Comparison of ENCODE assay signal across 25 mouse cellular contexts in the genomic region with DNA sequence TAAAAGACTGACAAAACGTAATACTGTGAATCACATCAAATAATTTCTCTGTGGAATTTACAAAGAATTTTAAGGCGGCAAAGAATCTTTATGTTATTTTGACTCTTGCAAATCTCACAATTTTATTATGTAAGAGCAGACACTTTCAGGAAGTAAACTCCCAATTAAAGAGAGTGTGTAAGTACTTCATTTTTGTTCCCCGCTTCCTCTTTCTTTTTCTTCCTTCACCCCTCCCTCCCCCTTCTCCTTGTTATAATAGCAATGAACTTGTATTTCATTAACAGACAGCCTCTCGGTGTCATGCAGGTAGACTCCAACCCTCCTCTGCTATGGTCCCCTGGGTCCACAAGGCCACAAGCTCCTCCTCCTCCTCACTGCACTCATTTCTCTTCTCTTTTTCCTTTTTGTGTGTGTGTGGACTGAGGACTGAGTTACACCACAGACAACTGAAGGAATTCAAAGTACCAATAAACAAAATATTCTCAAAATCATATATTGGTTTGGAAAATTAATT. TPM values are rescaled to one million over a fixed set of nuclear protein-coding genes. Genes with fewer than 3 reads are reported as not detected.
DNase-seq lines count a peak whose midpoint lies in the region; ATAC-seq and TF ChIP-seq lines count a peak whose summit lies in the region.
"Had no signal": no experiment of that assay in that cellular context is flagged by ENCODE, and none has a peak within 500 bp of the region (broad histone marks: within the 10 kb centered on the region; RNA-seq: fewer than 3 reads in every experiment).

No protein-coding gene starts in this region.

- TF ChIP-seq EP300 in MEL (IDR thresholded peaks at IDR 0.05; ENCODE audit: low read depth in 1 of 2, low read length in 2 of 2) = no peak

- H3K27ac ChIP-seq in spleen, adult 2 months (ENCODE audit: insufficient read depth, low read length) = no peak overlapping the region
- no peak overlapping the region for H3K27ac ChIP-seq in MEL (ENCODE audit: control insufficient read depth, low read depth, low read length)
- H3K27ac ChIP-seq in intestine, postnatal 0 days (ENCODE audit: low read depth, low read length) = no peak overlapping the region
- no peak overlapping the region for H3K27ac ChIP-seq in layer of hippocampus, adult 2 months
- H3K27ac ChIP-seq: forebrain, embryonic 10.5 days; heart, adult 2 months; limb, embryonic 15.5 days; liver, embryonic 15.5 days; midbrain, embryonic 10.5 days; stomach, embryonic 15.5 days had no signal

- peak overlapping the region; percentile 36; the same call in 1 of the 2 replicates for H3K9ac ChIP-seq in MEL (ENCODE audit: control insufficient read depth, low read depth, low read length, poor library complexity, severe bottlenecking)
- H3K9ac ChIP-seq in intestine, postnatal 0 days (ENCODE audit: low read depth, low read length) = no peak overlapping the region
- H3K9ac ChIP-seq: limb, embryonic 15.5 days; liver, embryonic 15.5 days; stomach, embryonic 15.5 days had no signal

- no peaks in the 10 kb centered on the region; the same call in 1 of the 2 replicates for H3K36me3 ChIP-seq in spleen, adult 2 months (ENCODE audit: control insufficient read depth, insufficient read depth, low read length)
- H3K36me3 ChIP-seq in MEL (ENCODE audit: control insufficient read depth in 1 of 2, insufficient read depth in 2 of 2, low read length in 2 of 2) = peaks cover 0 to 5% of the 10 kb centered on the region in 2 experiments; a peak in 1 of 4 replicates
- no peaks in the 10 kb centered on the region for H3K36me3 ChIP-seq in intestine, postnatal 0 days (ENCODE audit: control insufficient read depth, insufficient read depth)
- H3K36me3 ChIP-seq in splenic B cell, adult 2 months (ENCODE audit: control insufficient read depth, insufficient read depth, low read length, poor library complexity, severe bottlenecking) = no peaks in the 10 kb centered on the region
- H3K36me3 ChIP-seq: forebrain, embryonic 10.5 days; limb, embryonic 15.5 days; liver, embryonic 15.5 days; midbrain, embryonic 10.5 days; stomach, embryonic 15.5 days had no signal

- intact Hi-C loops in heart, postnatal 25 days (cut with DNase I) = no loop called here

- no peaks in the 10 kb centered on the region; the same call in none of the 2 replicates for H3K4me1 ChIP-seq in spleen, adult 2 months (ENCODE audit: control insufficient read depth, insufficient read depth, insufficient read length)
- peaks cover 2% of the 10 kb centered on the region in 2 experiments for H3K4me1 ChIP-seq in MEL (ENCODE audit: control insufficient read depth in 1 of 2, insufficient read depth in 2 of 2, low read length in 2 of 2)
- H3K4me1 ChIP-seq in intestine, postnatal 0 days (replicated peaks; ENCODE audit: control insufficient read depth, insufficient read depth, low read length) = no peaks in the 10 kb centered on the region
- H3K4me1 ChIP-seq: forebrain, embryonic 10.5 days; limb, embryonic 15.5 days; liver, embryonic 15.5 days; midbrain, embryonic 10.5 days; stomach, embryonic 15.5 days had no signal

- H3K79me2 ChIP-seq in MEL (ENCODE audit: control insufficient read depth, insufficient read depth, low read length, poor library complexity) = no peaks in the 10 kb centered on the region

- no peaks in the 10 kb centered on the region for H3K27me3 ChIP-seq in spleen, adult 2 months (ENCODE audit: control insufficient read depth, insufficient read depth, low read length)
- no peaks in the 10 kb centered on the region for H3K27me3 ChIP-seq in MEL (ENCODE audit: control insufficient read depth in 1 of 2, insufficient read depth in 2 of 2, low read length in 2 of 2)
- no peaks in the 10 kb centered on the region for H3K27me3 ChIP-seq in intestine, postnatal 0 days (replicated peaks; ENCODE audit: control insufficient read depth, insufficient read depth, low read length)
- no peaks in the 10 kb centered on the region for H3K27me3 ChIP-seq in splenic B cell, adult 2 months (ENCODE audit: control insufficient read depth, insufficient read depth, low read length, poor library complexity, severe bottlenecking)
- H3K27me3 ChIP-seq: limb, embryonic 15.5 days; liver, embryonic 15.5 days; Patski; stomach, embryonic 15.5 days had no signal

- H3K4me2 ChIP-seq in intestine, postnatal 0 days (replicated peaks; ENCODE audit: low read depth) = 0 out of 2 replicates have a peak overlapping the region, but pooled peaks have one; percentile 3
- H3K4me2 ChIP-seq: limb, embryonic 15.5 days; liver, embryonic 15.5 days; stomach, embryonic 15.5 days had no signal

- no peak for TF ChIP-seq POLR2A in spleen, adult 2 months (IDR thresholded peaks at IDR 0.05; ENCODE audit: low read depth, low read length)
- TF ChIP-seq POLR2A in MEL (IDR thresholded peaks at IDR 0.05; ENCODE audit: control insufficient read depth in 1 of 2, insufficient read depth in 1 of 2, low read depth in 1 of 2, low read length in 2 of 2, poor library complexity in 1 of 2) = no peak

- no peaks in the 10 kb centered on the region for H3K9me3 ChIP-seq in MEL (replicated peaks; ENCODE audit: insufficient read depth, low read length)
- no peaks in the 10 kb centered on the region for H3K9me3 ChIP-seq in intestine, postnatal 0 days (ENCODE audit: control insufficient read depth)
- H3K9me3 ChIP-seq: forebrain, embryonic 10.5 days; limb, embryonic 15.5 days; liver, embryonic 15.5 days; midbrain, embryonic 10.5 days; stomach, embryonic 15.5 days had no signal

- H3K4me3 ChIP-seq in spleen, adult 2 months (ENCODE audit: extremely low read depth, insufficient read depth, insufficient read length) = no peak overlapping the region
- H3K4me3 ChIP-seq in MEL (ENCODE audit: control insufficient read depth in 1 of 2, insufficient read depth in 1 of 2, low read depth in 2 of 2, low read length in 2 of 2) = 0 out of 4 replicates have a peak overlapping the region, but pooled peaks of 1 of the 2 experiments have one; percentile 37
- no peak overlapping the region for H3K4me3 ChIP-seq in intestine, postnatal 0 days (ENCODE audit: low read depth, low read length)
- no peak overlapping the region for H3K4me3 ChIP-seq in layer of hippocampus, adult 2 months
- H3K4me3 ChIP-seq: forebrain, embryonic 10.5 days; heart, adult 2 months; limb, embryonic 15.5 days; liver, embryonic 15.5 days; midbrain, embryonic 10.5 days; stomach, embryonic 15.5 days had no signal

- peak; percentile 73 for ATAC-seq in intestine, postnatal 0 days
- ATAC-seq: forebrain, embryonic 16.5 days; hindbrain, embryonic 16.5 days; midbrain, embryonic 16.5 days; Patski had no signal

- TF ChIP-seq RAD21 in MEL (IDR thresholded peaks at IDR 0.05; ENCODE audit: low read depth, low read length) = no peak

- WGBS in spleen, adult 2 months = 43% methylated on average over 4 of the region's 4 CpGs
- 70% methylated on average over 4 of the region's 4 CpGs for WGBS in intestine, postnatal 0 days

- DNase-seq in spleen, adult 2 months (ENCODE audit: low read depth in 1 of 2, low spot score in 2 of 2) = peak; percentile 12 to 31
- DNase-seq in spleen, postnatal 14 days (ENCODE audit: low spot score in 2 of 2) = no peak
- DNase-seq in MEL (ENCODE audit: low read depth, low spot score) = peak; percentile 41
- DNase-seq in splenic B cell, adult 2 months (ENCODE audit: low read depth, low spot score) = peak; percentile 71
- DNase-seq in heart, postnatal 25 days (ENCODE audit: low spot score) = no peak
- DNase-seq in layer of hippocampus, adult 2 months (ENCODE audit: low spot score in 2 of 2) = no peak
- DNase-seq: adrenal gland, adult 2 months; cerebellum, adult 11-12 months; cerebellum, postnatal 10 days; gastrocnemius, postnatal 14 days; heart, adult 2 months; heart, postnatal 36 days; kidney, adult 11 months; kidney, postnatal 10 days; left cerebral cortex, postnatal 4 days had no signal

- no peak for TF ChIP-seq CTCF in spleen, adult 2 months (IDR thresholded peaks at IDR 0.05; ENCODE audit: extremely low read depth, insufficient read depth, insufficient read length, insufficient replicate concordance)
- no peak for TF ChIP-seq CTCF in MEL (IDR thresholded peaks at IDR 0.05 in 2 of 3, conservative IDR thresholded peaks at IDR 0.05 in 1 of 3; ENCODE audit: control insufficient read depth in 1 of 3, insufficient read depth in 1 of 3, low read depth in 2 of 3, low read length in 3 of 3, poor library complexity in 1 of 3, severe bottlenecking in 1 of 3)
- no peak for TF ChIP-seq CTCF in intestine, postnatal 0 days (IDR thresholded peaks at IDR 0.05; ENCODE audit: low read depth)
- no peak for TF ChIP-seq CTCF in layer of hippocampus, adult 2 months (conservative IDR thresholded peaks at IDR 0.05)

TF ChIP-seq in MEL, 35 proteins besides CTCF, POLR2A, EP300 and RAD21:
- TF ChIP-seq ELF1 (IDR thresholded peaks at IDR 0.05; ENCODE audit: low read depth, low read length) (peak; percentile 28; the same call in 1 of the 2 replicates), CHD1 (IDR thresholded peaks at IDR 0.05; ENCODE audit: low read depth, low read length) (no peak)

RNA-seq across cellular contexts. Expression of gene Fndc3a, which starts 24.9 kb away (rescaled TPM):
- polyA plus RNA-seq in spleen, adult 2 months (2012; rRNA removed) = 19.5 and 22.2 TPM in 2 replicates
- 3.9 and 4.2 TPM in 2 replicates for total RNA-seq in MEL (2012; rRNA removed)
- polyA plus RNA-seq in MEL (2012; ENCODE audit: insufficient read depth in 1 of 2, insufficient read length in 2 of 2, low read depth in 1 of 2, low replicate concordance in 2 of 2, missing spikeins in 1 of 2) = 1 to 10 TPM in 1 of 2 experiments, not detected in 1; 9.0 TPM
- polyA plus RNA-seq in intestine, postnatal 0 days (2015; fragmentation: Nextera tagmentation; extraction: Ambion mirVana) = 29.7 and 36.3 TPM in 2 replicates
- 10 to 100 TPM; 15.1 to 18.0 TPM for total RNA-seq in heart, postnatal 25 days (2021)
- total RNA-seq in layer of hippocampus, adult 2 months (2021) = 10 to 100 TPM; 38.0 to 39.6 TPM

Comparison
In these comparisons a context has a peak if more than half of its experiments do, and no peak if none do; other contexts are left out.
1. DNase-seq: peak in spleen, adult 2 months (2 of 2), MEL (single experiment) and splenic B cell, adult 2 months (single experiment); none in spleen, postnatal 14 days (0 of 2), heart, postnatal 25 days (single experiment) and layer of hippocampus, adult 2 months (0 of 2).